Mouse (Mus musculus) C2C12 (cell line): ENCODE results near the gene Jam3.

Experiments
- CEBPB ChIP-seq: IDR thresholded peaks from one replicate; pipeline ENCODE4 v1.6.1; 2011; ENCODE audit warnings: low read depth, mild to moderate bottlenecking, control low read depth, moderate library complexity
- CTCF ChIP-seq: IDR thresholded peaks from one replicate; pipeline ENCODE4 v1.5.1; 2011; ENCODE audit not compliant: control insufficient read depth, insufficient read depth, insufficient read length
- MAX ChIP-seq: IDR thresholded peaks from one replicate; pipeline ENCODE4 v1.6.1; 2011; ENCODE audit warnings: mild to moderate bottlenecking, control low read depth
- MYOD1 ChIP-seq: IDR thresholded peaks from one replicate; pipeline ENCODE4 v1.6.1; 2011; ENCODE audit warnings: low read depth; ENCODE audit not compliant: control insufficient read depth, insufficient read length
- USF1 ChIP-seq: IDR thresholded peaks from one replicate; pipeline ENCODE4 v1.6.1; 2011; ENCODE audit warnings: low read depth, mild to moderate bottlenecking, control low read depth, moderate library complexity

- TF ChIP-seq USF1 (no peak), CTCF (no peak), MAX (no peak), MYOD1 (no peak), CEBPB (no peak)
These were observed 25.3 kb upstream of the Jam3 start for GRCm38 (mm10) chr9:27180492-27180891.
